Mouse (Mus musculus) testis, adult 2 months (tissue): ENCODE results near the gene Hmgn3. TPM values are rescaled to one million over a fixed set of nuclear protein-coding genes. Genes with fewer than 3 reads are reported as not detected.
A peak's percentile ranks its signal among the peaks of the same experiment; 100 is the strongest.
"Not testable (repeated sequence)": the region's sequence is repeated elsewhere in the genome, so short reads cannot be mapped to it uniquely, and the experiment has no call there.

Experiments
- H3K27ac ChIP-seq: fragments of 200-500 bp; 2 replicates; pipeline ENCODE4 v1.5.1; 2012; ENCODE audit warnings: low read depth, low read length; ENCODE audit not compliant: control insufficient read depth, insufficient read depth
- H3K27me3 ChIP-seq: fragments of 200-500 bp; 2 replicates; pipeline ENCODE4 v1.6.1; 2012; ENCODE audit warnings: mild to moderate bottlenecking, low read length, moderate library complexity; ENCODE audit not compliant: control insufficient read depth, insufficient read depth
- H3K36me3 ChIP-seq: fragments of 200-500 bp; 2 replicates; pipeline ENCODE4 v1.6.1; 2012; ENCODE audit warnings: mild to moderate bottlenecking, low read length; ENCODE audit not compliant: control insufficient read depth, insufficient read depth
- H3K4me1 ChIP-seq: fragments of 200-500 bp; 2 replicates; pipeline ENCODE4 v1.6.1; 2012; ENCODE audit warnings: low read length; ENCODE audit not compliant: control insufficient read depth, insufficient read depth
- H3K4me3 ChIP-seq: fragments of 200-500 bp; 2 replicates; pipeline ENCODE4 v1.5.1; 2012; ENCODE audit warnings: low read depth, mild to moderate bottlenecking, low read length, moderate library complexity, mixed read lengths; ENCODE audit not compliant: control insufficient read depth
- CTCF ChIP-seq: fragments of 200-500 bp; IDR thresholded peaks from 2 replicates; pipeline ENCODE4 v1.5.1; 2012; ENCODE audit warnings: low read depth, mild to moderate bottlenecking, inconsistent platforms, low read length, moderate library complexity; ENCODE audit not compliant: control insufficient read depth, insufficient read depth, insufficient replicate concordance
- POLR2A ChIP-seq: fragments of 200-500 bp; IDR thresholded peaks from 2 replicates; pipeline ENCODE4 v1.6.1; 2012; ENCODE audit warnings: low read depth, mild to moderate bottlenecking, inconsistent platforms, low read length, moderate library complexity; ENCODE audit not compliant: control insufficient read depth
- polyA plus RNA-seq: library from polyadenylated mRNA; depleted of rRNA; stranded (reverse); fragments of >200 nt; gene quantifications from 2 replicates; pipeline ENCODE4 v1.2.3, GENCODE M21; 2012; rRNA removed

Gene Hmgn3
- 5.5 and 8.0 TPM in 2 replicates for polyA plus RNA-seq

- Histone ChIP-seq H3K27ac (peak within 1 kb of the TSS; percentile 3), H3K27me3 (no peaks in the 10 kb centered on the region), H3K4me3 (peak within 1 kb of the TSS; percentile 80), H3K4me1 (peaks cover 11% of the 10 kb centered on the region), H3K36me3 (no peaks in the 10 kb centered on the region)
- TF ChIP-seq POLR2A (peak; percentile 22; the same call in 1 of the 2 replicates), CTCF (no peak)
Observed at GRCm38 (mm10) chr9:83146446-83147188, at the start of gene Hmgn3. TSS of gene Hmgn3 (minus strand) at chr9:83146685.

DNA sequence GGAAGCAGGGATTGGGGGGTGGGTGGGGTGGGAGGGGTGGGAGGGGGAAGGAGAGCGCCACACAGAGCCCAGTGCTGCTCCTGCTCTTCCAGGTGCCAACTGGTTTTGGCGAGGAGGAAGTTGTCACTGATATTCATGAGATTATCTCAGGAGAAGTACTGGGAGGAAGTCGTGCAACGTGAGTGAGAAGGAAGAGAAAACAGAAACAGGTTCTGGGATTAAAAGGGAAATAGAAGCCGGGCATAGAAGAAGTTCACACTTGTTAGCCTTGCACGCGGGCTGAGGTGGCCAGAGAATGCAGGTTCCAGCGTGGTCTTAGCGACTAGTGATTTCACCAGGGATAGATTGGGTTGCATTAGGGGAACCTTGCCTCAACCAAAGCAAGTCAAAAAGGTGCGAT, 49.3 kb upstream of the Hmgn3 start:
- Histone ChIP-seq H3K4me3 (no peak overlapping the region), H3K27me3 (no peaks in the 10 kb centered on the region), H3K36me3 (no peaks in the 10 kb centered on the region), H3K27ac (no peak overlapping the region), H3K4me1 (no peaks in the 10 kb centered on the region; the same call in 1 of the 2 replicates)
- TF ChIP-seq POLR2A (no peak), CTCF (no peak)

DNA sequence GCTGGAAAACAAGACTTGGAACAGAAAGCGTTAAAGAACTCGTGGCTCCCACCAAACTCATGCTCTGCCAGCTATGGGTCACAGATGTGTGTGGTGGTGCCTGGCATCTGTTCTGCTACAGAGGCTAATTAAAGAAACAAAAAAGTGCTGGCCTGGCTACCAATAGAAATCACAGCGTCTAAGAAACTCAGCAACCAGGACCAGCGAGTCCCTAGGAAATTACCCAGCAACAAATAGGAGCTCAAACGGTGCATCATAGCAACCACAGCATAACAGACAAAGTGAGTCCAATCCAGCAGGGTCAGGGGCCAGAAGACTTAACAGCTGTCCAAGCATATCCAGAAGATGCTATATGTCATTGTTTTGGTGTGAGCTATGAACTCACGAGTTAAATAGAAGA, 48.5 kb upstream of the Hmgn3 start:
- no peaks in the 10 kb centered on the region for H3K36me3 ChIP-seq
- no peaks in the 10 kb centered on the region; the same call in 1 of the 2 replicates for H3K4me1 ChIP-seq
- no peak overlapping the region for H3K27ac ChIP-seq
- no peaks in the 10 kb centered on the region for H3K27me3 ChIP-seq
- TF ChIP-seq CTCF: no peak
- no peak for TF ChIP-seq POLR2A
- H3K4me3 ChIP-seq: no peak overlapping the region

- TF ChIP-seq POLR2A (no peak), CTCF (no peak)
- no peaks in the 10 kb centered on the region for H3K4me1 ChIP-seq
- H3K36me3 ChIP-seq: no peaks in the 10 kb centered on the region
- H3K27ac ChIP-seq: no peak overlapping the region
- H3K4me3 ChIP-seq: no peak overlapping the region
- H3K27me3 ChIP-seq: no peaks in the 10 kb centered on the region
Observed at GRCm38 (mm10) chr9:83187752-83188151, 41.3 kb upstream of the Hmgn3 start.

DNA sequence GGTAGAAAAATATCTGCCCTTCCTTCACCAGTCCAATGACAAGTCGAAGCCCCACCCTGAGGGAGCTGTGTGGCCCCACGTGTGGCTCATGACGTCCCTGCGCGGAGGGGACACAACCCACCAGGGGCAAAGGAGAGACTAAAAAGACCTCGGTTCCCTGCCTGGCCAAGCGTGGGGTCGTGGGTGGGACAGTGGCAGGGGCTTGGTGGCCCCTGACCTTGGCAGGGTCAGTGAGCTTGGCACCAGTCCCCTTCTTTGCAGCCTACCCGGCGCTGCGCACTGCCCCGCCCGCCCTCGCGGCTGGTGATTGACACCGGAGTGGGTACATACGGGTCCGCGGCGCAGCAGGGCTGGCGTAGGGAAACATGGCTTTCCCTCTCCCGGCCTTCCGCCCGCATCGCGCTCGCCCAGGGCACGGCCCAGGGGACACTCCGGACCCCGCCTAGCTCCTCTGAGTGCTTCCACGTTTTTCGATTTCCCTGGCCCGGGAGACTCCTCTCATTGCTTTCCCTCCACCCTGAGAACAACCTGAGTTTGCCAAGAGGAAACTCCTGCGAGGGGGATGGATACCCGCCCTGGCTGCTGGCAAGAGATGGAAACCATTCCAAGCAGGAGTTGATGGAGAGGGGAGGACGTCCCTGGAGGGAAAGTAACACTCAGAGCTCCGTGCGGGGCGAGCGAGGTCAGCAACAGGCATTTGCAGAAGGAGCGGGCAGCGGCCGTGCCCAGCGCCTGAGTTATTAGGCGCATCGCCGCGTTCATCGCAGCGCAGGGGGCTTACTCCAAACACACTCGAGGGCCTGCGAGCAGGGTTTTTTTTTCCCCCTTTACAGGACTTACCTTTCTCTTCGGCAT, 667 bp downstream of the Hmgn3 start:
- H3K27ac ChIP-seq: peak overlapping the region; percentile 3

GRCm38 (mm10) chr9:83129831-83130230, 16.7 kb downstream of the Hmgn3 start:
- Histone ChIP-seq H3K27ac (no peak overlapping the region), H3K36me3 (no peaks in the 10 kb centered on the region), H3K27me3 (no peaks in the 10 kb centered on the region), H3K4me3 (no peak overlapping the region), H3K4me1 (no peaks in the 10 kb centered on the region)
- TF ChIP-seq POLR2A (no peak), CTCF (no peak)

More for the DNA sequence above, 667 bp downstream of the Hmgn3 start:
- peak overlapping the region; percentile 80 for H3K4me3 ChIP-seq
- TF ChIP-seq CTCF (no peak), POLR2A (no peak)
- H3K4me1 ChIP-seq: peaks cover 11% of the 10 kb centered on the region
- no peaks in the 10 kb centered on the region for H3K27me3 ChIP-seq
- H3K36me3 ChIP-seq: no peaks in the 10 kb centered on the region

DNA sequence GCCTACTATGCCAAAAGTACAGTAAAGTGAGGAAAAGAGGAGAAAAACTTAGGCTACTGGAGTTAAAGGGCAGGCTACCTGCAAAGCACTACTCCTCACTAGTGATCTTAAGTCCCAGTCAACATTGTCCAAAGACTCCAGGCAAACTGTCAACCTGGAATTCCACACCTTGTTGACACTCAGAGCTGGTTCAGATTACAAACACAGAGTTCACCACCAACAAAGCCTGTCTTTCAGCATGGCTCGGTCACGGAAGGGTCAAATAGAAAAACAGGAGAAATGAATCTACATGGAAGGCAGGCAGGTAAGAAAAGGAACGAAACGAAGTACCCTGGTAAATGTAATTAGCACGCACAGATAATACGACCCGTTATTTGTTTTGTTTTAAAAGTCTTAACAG, 18.6 kb downstream of the Hmgn3 start:
- no peaks in the 10 kb centered on the region for H3K27me3 ChIP-seq
- H3K27ac ChIP-seq: no peak overlapping the region
- H3K4me1 ChIP-seq: no peaks in the 10 kb centered on the region
- H3K36me3 ChIP-seq: no peaks in the 10 kb centered on the region
- H3K4me3 ChIP-seq: no peak overlapping the region
- TF ChIP-seq CTCF (no peak), POLR2A (no peak)

GRCm38 (mm10) chr9:83126482-83126881, 20.0 kb downstream of the Hmgn3 start:
- H3K27me3 ChIP-seq, H3K4me1 ChIP-seq: not testable (repeated sequence)

More at GRCm38 (mm10) chr9:83126482-83126881, 20.0 kb downstream of the Hmgn3 start:
- not testable (repeated sequence) for H3K4me3 ChIP-seq, H3K36me3 ChIP-seq, H3K27ac ChIP-seq
